Mouse (Mus musculus): ENCODE data around the gene Rmi2. TPM values are rescaled to one million over a fixed set of nuclear protein-coding genes. Genes with fewer than 3 reads are reported as not detected.

Rmi2 gene
- polyA plus RNA-seq, 1 experiment from 2014 or later = 0.44 TPM

- Histone ChIP-seq H3K4me1 (ENCODE audit: control insufficient read depth, insufficient read depth, low read length) (no peaks in the 10 kb centered on the region), H3K4me3 (ENCODE audit: low read depth, low read length) (no peak overlapping the region), H3K27ac (ENCODE audit: low read depth, low read length) (no peak overlapping the region), H3K9me3 (ENCODE audit: control insufficient read depth, low read length) (no peaks in the 10 kb centered on the region), H3K27me3 (ENCODE audit: control insufficient read depth, insufficient read depth, low read length) (no peaks in the 10 kb centered on the region), H3K4me2 (ENCODE audit: low read depth, low read length) (no peak overlapping the region), H3K36me3 (ENCODE audit: control insufficient read depth, insufficient read depth, low read length) (no peaks in the 10 kb centered on the region), H3K9ac (replicated peaks; ENCODE audit: low read depth, low read length) (no peak overlapping the region)
- ATAC-seq (ENCODE audit: low read depth) = no peak
- WGBS = 78% methylated on average over 1 of the region's 1 CpGs
Measured at GRCm38 (mm10) chr16:10837903-10838302, 3.0 kb downstream of the Rmi2 start.

GRCm38 (mm10) chr16:10838487-10839245 lies 3.8 kb downstream of the Rmi2 start:
- H3K9me3 ChIP-seq (ENCODE audit: control insufficient read depth, low read length) = no peaks in the 10 kb centered on the region
- H3K9ac ChIP-seq (replicated peaks; ENCODE audit: low read depth, low read length) = no peak overlapping the region
- WGBS = 36% methylated on average over 10 of the region's 10 CpGs
- no peak overlapping the region for H3K27ac ChIP-seq (ENCODE audit: low read depth, low read length)
- H3K27me3 ChIP-seq (ENCODE audit: control insufficient read depth, insufficient read depth, low read length) = no peaks in the 10 kb centered on the region
- ATAC-seq (ENCODE audit: low read depth) = no peak
- H3K4me3 ChIP-seq (ENCODE audit: low read depth, low read length) = no peak overlapping the region
- H3K4me1 ChIP-seq (ENCODE audit: control insufficient read depth, insufficient read depth, low read length) = no peaks in the 10 kb centered on the region
- H3K36me3 ChIP-seq (ENCODE audit: control insufficient read depth, insufficient read depth, low read length) = no peaks in the 10 kb centered on the region
- H3K4me2 ChIP-seq (ENCODE audit: low read depth, low read length) = no peak overlapping the region

- no peak for ATAC-seq (ENCODE audit: low read depth)
- Histone ChIP-seq H3K36me3 (ENCODE audit: control insufficient read depth, insufficient read depth, low read length) (no peaks in the 10 kb centered on the region), H3K27me3 (ENCODE audit: control insufficient read depth, insufficient read depth, low read length) (no peaks in the 10 kb centered on the region), H3K4me3 (ENCODE audit: low read depth, low read length) (no peak overlapping the region), H3K4me2 (ENCODE audit: low read depth, low read length) (no peak overlapping the region), H3K4me1 (ENCODE audit: control insufficient read depth, insufficient read depth, low read length) (no peaks in the 10 kb centered on the region), H3K9ac (replicated peaks; ENCODE audit: low read depth, low read length) (no peak overlapping the region), H3K27ac (ENCODE audit: low read depth, low read length) (no peak overlapping the region), H3K9me3 (ENCODE audit: control insufficient read depth, low read length) (no peaks in the 10 kb centered on the region)
- 96% methylated on average over 12 of the region's 14 CpGs for WGBS
Measured at GRCm38 (mm10) chr16:10840018-10840417, 5.2 kb downstream of the Rmi2 start.

GRCm38 (mm10) chr16:10842282-10842855 lies 7.5 kb downstream of the Rmi2 start:
- no peaks in the 10 kb centered on the region for H3K9me3 ChIP-seq (ENCODE audit: control insufficient read depth, low read length)
- H3K4me2 ChIP-seq (ENCODE audit: low read depth, low read length) = no peak overlapping the region
- H3K9ac ChIP-seq (replicated peaks; ENCODE audit: low read depth, low read length) = no peak overlapping the region
- H3K27me3 ChIP-seq (ENCODE audit: control insufficient read depth, insufficient read depth, low read length) = no peaks in the 10 kb centered on the region
- H3K27ac ChIP-seq (ENCODE audit: low read depth, low read length) = no peak overlapping the region
- no peak for ATAC-seq (ENCODE audit: low read depth)
- H3K36me3 ChIP-seq (ENCODE audit: control insufficient read depth, insufficient read depth, low read length) = no peaks in the 10 kb centered on the region
- no peak overlapping the region for H3K4me3 ChIP-seq (ENCODE audit: low read depth, low read length)
- no peaks in the 10 kb centered on the region for H3K4me1 ChIP-seq (ENCODE audit: control insufficient read depth, insufficient read depth, low read length)
- WGBS = 56% methylated on average over 4 of the region's 4 CpGs

- H3K4me2 ChIP-seq (ENCODE audit: low read depth, low read length) = peak overlapping the region; percentile 30; the same call in 1 of the 2 replicates
- ATAC-seq (ENCODE audit: low read depth) = peak; percentile 54; the same call in 1 of the 2 replicates
- no peaks in the 10 kb centered on the region for H3K9me3 ChIP-seq (ENCODE audit: control insufficient read depth, low read length)
- H3K36me3 ChIP-seq (ENCODE audit: control insufficient read depth, insufficient read depth, low read length) = no peaks in the 10 kb centered on the region
- no peaks in the 10 kb centered on the region for H3K27me3 ChIP-seq (ENCODE audit: control insufficient read depth, insufficient read depth, low read length)
- no peak overlapping the region for H3K27ac ChIP-seq (ENCODE audit: low read depth, low read length)
- WGBS = 28% methylated on average over 18 of the region's 18 CpGs
- no peak overlapping the region for H3K9ac ChIP-seq (replicated peaks; ENCODE audit: low read depth, low read length)
- no peaks in the 10 kb centered on the region for H3K4me1 ChIP-seq (ENCODE audit: control insufficient read depth, insufficient read depth, low read length)
- H3K4me3 ChIP-seq (ENCODE audit: low read depth, low read length) = no peak overlapping the region
Measured at GRCm38 (mm10) chr16:10843486-10844318, 8.8 kb downstream of the Rmi2 start.

- no peak overlapping the region for H3K9ac ChIP-seq (replicated peaks; ENCODE audit: low read depth, low read length)
- no peak overlapping the region for H3K4me3 ChIP-seq (ENCODE audit: low read depth, low read length)
- H3K27ac ChIP-seq (ENCODE audit: low read depth, low read length) = no peak overlapping the region
- no peaks in the 10 kb centered on the region for H3K27me3 ChIP-seq (ENCODE audit: control insufficient read depth, insufficient read depth, low read length)
- 67% methylated on average over 6 of the region's 6 CpGs for WGBS
- H3K4me1 ChIP-seq (ENCODE audit: control insufficient read depth, insufficient read depth, low read length) = no peaks in the 10 kb centered on the region
- H3K4me2 ChIP-seq (ENCODE audit: low read depth, low read length) = no peak overlapping the region
- H3K9me3 ChIP-seq (ENCODE audit: control insufficient read depth, low read length) = no peaks in the 10 kb centered on the region
- ATAC-seq (ENCODE audit: low read depth) = no peak
- no peaks in the 10 kb centered on the region for H3K36me3 ChIP-seq (ENCODE audit: control insufficient read depth, insufficient read depth, low read length)
Measured at GRCm38 (mm10) chr16:10844319-10844670, 9.4 kb downstream of the Rmi2 start.

- Histone ChIP-seq H3K27me3 (ENCODE audit: control insufficient read depth, insufficient read depth, low read length) (no peaks in the 10 kb centered on the region), H3K36me3 (ENCODE audit: control insufficient read depth, insufficient read depth, low read length) (no peaks in the 10 kb centered on the region), H3K4me1 (ENCODE audit: control insufficient read depth, insufficient read depth, low read length) (no peaks in the 10 kb centered on the region), H3K27ac (ENCODE audit: low read depth, low read length) (no peak overlapping the region), H3K4me2 (ENCODE audit: low read depth, low read length) (no peak overlapping the region), H3K9ac (replicated peaks; ENCODE audit: low read depth, low read length) (no peak overlapping the region), H3K9me3 (ENCODE audit: control insufficient read depth, low read length) (no peaks in the 10 kb centered on the region), H3K4me3 (ENCODE audit: low read depth, low read length) (no peak overlapping the region)
- ATAC-seq (ENCODE audit: low read depth) = no peak
- 78% methylated on average over 6 of the region's 6 CpGs for WGBS
Measured at GRCm38 (mm10) chr16:10845952-10846351, 11.1 kb downstream of the Rmi2 start.

- no peak overlapping the region for H3K9ac ChIP-seq (replicated peaks; ENCODE audit: low read depth, low read length)
- H3K36me3 ChIP-seq (ENCODE audit: control insufficient read depth, insufficient read depth, low read length) = no peaks in the 10 kb centered on the region
- H3K27ac ChIP-seq (ENCODE audit: low read depth, low read length) = no peak overlapping the region
- H3K4me1 ChIP-seq (ENCODE audit: control insufficient read depth, insufficient read depth, low read length) = no peaks in the 10 kb centered on the region
- H3K4me2 ChIP-seq (ENCODE audit: low read depth, low read length) = no peak overlapping the region
- WGBS = 62% methylated on average over 4 of the region's 4 CpGs
- no peaks in the 10 kb centered on the region for H3K9me3 ChIP-seq (ENCODE audit: control insufficient read depth, low read length)
- H3K27me3 ChIP-seq (ENCODE audit: control insufficient read depth, insufficient read depth, low read length) = no peaks in the 10 kb centered on the region
- peak; percentile 79 for ATAC-seq (ENCODE audit: low read depth)
- H3K4me3 ChIP-seq (ENCODE audit: low read depth, low read length) = no peak overlapping the region
Measured at GRCm38 (mm10) chr16:10846503-10846902, 11.6 kb downstream of the Rmi2 start.
